Mouse (Mus musculus): ENCODE data around the gene Fam78b.

The Fam78b gene

DNA sequence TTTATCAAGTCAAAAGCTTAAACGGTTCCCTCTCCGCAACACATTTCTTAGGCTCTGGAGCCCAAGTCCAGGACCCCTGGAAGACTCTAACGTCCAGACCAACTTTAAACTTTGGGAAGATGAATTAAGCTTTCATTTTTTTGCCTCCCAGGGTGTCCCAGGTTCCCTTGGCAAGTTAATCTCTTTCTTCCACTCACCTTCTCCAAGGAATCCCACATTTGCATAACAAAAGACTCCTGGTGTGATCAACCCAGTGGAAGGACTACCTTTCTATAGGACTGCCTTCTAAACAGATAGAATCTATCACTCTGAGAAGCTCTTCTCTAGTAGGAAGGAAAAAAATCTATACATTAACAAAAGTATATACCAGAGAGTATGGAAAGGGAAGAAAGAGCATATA is 92.3 kb downstream of the Fam78b start:
- DNase-seq (ENCODE audit: low read depth, low spot score), result no peak

DNA sequence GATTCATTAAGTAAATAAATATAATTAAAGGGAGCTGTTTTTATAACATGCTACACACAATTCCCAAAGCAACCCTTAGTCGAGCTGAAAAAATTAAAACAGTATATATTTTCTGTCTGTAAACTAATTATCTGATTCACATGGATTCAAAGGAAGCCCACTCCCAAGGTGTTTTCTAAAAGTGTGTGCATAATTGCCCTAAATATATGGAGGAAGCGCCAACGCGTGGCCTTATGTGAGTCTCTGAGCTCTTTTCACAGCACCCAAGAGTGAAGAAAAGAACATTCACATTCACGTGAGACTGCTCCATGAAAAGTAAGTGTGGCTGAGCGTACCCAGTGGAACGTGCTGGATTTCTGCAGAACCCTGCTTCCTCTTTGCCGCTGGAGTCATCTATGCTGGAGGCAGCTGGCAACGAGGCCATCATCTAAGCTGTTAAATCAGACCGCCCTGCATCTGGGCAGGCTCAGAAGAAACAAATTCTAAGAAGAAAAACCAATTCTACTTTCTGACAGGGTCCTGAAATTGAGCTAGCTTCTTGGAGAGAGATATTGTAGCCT is 93.5 kb downstream of the Fam78b start:
- DNase-seq (ENCODE audit: low read depth, low spot score), result no peak

DNA sequence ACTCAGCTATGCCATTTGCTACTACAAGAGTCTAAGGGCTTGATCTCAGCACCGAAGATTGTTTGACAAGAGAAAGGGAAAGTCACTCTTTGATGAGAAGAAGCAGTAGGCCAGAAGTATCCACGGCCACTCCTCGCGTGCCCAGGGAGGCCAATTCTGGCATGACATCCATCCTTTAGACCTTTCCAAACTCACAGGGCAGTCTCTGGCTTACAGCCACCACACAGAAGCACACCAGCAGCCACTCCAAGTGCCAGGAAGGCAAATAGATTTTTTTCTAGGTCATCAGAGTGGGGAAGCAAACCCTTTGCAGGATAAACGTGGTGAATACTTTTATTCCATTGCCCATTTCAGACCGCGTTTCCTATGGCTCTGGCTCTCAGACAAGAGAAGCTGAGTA is 97.5 kb downstream of the Fam78b start:
- DNase-seq (ENCODE audit: low read depth, low spot score), result no peak

DNA sequence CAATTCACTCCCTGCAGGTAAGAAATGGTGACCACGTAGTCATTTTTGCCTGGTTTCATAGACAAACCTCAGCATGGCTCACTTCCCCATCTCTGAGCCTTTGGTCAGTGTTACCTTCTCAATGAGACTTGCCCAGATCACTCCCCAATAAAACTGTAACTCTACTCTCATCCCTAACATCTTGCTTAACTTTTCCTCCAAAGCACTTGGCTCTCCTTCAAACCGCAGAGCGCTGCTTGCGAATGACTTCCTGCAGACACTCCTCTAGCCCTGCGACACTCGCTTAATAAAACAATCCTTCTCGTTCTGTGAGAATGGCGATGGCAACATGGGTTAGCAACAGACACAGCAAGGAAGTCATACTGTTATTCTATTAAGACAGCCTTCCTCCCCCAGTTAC is 100.8 kb downstream of the Fam78b start:
- DNase-seq (ENCODE audit: low read depth, low spot score), result no peak

DNA sequence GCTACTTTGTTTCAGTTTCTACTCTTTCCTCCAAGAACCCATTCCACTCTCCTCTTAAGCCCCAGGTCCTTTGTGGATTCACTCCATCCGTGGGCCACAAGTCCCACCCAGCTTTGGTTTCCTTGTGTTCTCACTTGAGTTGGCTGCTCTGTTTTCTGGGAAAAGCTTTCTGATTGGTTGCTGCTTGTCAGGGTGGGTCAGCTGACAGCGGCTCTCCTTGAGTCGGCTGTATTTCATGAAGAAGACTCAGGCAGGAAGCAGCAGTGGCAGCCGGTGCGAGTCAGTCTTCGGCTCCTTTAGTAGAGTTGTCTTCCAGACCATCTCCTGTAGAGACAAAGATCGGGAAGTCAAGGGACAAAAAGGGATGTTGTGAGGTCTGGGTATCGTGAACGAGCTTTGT is 101.3 kb downstream of the Fam78b start:
- DNase-seq (ENCODE audit: low read depth, low spot score), result no peak

DNA sequence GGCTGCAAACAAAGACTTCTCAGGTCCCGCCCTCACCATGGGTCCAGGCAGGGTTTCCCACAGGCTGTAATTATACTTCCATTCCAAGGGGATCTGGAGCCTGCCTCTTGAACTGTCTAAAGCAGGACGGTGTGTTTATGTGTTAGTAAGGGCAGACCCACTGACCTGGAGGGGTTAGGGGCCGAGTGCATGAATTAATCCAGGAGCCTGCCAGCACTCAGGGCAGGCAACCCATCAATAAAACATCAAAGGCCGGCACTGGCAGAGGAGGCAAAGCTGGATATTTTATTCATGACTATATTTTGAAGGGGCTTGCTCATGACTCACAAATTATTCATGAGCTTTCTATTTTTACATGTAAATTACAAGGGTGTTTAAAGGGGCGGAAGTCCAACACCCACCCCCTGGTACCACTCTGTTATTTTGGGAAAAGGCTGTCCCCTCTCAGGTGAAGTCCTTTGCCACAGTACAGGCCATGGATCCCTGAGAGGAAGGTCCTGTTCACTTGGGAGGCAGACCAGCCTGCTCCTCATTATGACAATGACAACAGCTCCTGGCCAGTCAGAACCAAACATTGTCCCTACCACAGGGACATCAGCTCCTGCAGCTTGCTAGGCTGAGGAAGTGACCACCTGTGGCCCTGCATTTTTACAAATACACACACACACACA is 103.9 kb downstream of the Fam78b start:
- DNase-seq (ENCODE audit: low read depth, low spot score), result no peak

DNA sequence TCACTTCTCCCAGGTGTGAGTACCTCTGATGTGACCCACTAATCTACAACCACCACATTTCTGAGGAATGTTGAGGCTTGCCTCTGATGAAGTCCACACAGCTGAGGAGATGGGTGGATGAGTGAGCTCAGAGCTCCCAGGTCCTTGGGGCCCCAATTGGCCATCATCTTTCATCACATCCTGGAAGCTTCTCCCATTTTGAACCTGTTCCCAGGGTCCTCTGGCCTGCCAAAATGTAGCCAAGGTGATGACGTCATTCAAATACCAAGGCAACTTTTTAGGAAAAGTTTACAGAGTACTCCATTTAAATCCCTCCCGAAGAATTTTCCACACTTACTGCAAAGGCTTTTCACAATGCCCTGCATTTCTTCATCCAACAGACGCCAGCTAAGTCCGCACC is 104.7 kb downstream of the Fam78b start:
- no peak for DNase-seq (ENCODE audit: low read depth, low spot score)

DNA sequence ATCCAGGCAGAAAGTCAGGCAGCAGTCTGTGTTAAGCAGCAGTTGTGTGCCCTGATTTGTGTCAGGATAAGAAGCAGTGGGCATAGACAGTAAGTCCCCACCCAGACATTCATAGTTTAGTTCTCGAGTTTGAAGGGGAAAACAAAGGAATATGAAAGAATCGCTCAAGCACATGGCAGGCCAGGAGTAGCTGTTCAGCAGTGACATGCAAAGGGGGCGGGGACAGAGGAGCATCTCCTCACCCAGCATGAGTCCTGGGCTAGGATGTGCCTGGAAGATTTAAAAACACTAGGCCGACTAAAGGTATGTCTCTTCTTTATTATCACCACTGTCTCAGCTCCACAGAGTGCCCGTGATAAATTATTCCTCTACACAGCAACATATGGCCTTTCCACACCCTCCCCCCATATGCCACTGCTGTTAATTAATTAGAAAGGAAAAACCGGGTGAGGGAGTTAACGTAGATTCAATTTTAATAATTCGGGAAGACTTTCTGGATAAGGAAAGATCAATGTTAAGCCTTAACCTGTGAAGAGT is 107.8 kb downstream of the Fam78b start:
- DNase-seq (ENCODE audit: low read depth, low spot score), result no peak

DNA sequence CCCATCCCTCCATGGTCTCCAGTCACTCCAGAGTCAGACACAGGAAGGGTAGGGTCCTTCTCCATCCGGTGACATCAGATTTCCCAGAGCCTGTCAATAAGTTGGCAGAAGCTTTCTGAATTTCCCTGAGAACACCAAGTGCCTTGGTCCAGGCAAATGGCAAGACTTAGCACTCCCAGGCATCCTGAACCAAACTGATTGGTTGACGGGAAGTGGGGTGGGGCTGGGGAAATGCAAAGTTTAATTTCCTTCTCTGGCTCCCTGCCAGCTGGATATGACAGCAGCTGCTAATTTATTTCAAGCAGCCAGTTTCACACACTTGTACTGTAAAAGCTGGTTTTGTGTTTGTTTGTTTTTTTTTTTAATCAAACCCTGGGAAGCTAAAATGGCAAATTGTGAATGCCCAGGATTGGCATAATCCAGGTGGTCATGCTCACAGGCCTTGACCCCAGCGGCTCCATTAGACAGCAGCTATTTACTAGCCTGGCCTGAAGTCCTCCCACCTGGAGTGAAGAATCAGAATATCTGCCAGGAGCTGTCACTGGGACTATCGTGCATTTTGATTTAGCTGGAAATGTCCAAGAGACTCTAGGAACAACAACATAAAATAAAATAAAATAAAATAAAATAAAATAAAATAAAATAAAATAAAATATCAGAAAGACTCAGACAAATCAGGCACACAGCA is 113.3 kb downstream of the Fam78b start:
- no peak for DNase-seq (ENCODE audit: low read depth, low spot score)

DNA sequence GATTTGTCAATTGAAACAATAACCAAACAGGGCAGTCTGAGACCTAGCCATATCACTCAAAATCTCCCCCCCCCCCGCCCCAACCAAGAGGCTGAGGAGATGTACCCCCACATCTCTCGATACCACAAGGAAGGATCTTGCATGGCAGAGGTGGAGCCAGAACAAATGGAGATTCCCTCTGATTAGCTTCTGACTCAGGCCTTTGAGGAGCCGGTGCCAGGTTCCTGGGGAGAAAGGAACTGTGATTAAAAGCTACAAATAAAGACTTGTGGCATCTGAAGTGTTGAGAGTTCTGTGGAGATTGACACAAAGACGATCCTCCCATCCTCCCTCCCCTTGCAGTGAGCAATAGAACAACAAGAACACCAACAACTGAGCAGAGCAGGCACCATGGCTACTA is 113.9 kb downstream of the Fam78b start:
- DNase-seq (ENCODE audit: low read depth, low spot score), result no peak

DNA sequence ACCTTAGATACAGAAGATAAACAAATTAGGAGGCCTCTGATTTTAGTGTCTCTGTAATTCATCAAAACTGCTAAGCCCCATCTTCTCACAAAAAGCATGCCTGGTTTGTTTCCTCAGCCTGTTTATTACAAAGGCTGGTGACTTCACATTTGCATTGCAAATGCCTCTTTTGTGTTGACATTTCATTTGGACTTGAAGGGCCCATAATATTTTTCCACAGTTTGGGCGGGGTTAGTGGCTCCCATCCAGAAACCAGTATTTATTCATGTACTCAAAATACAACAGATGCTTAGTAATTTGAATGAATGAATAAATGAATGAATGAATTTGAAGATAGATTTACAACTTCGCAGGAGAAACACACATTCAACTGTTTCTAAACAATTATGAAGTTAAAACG is 115.5 kb downstream of the Fam78b start:
- no peak for DNase-seq (ENCODE audit: low read depth, low spot score)

DNA sequence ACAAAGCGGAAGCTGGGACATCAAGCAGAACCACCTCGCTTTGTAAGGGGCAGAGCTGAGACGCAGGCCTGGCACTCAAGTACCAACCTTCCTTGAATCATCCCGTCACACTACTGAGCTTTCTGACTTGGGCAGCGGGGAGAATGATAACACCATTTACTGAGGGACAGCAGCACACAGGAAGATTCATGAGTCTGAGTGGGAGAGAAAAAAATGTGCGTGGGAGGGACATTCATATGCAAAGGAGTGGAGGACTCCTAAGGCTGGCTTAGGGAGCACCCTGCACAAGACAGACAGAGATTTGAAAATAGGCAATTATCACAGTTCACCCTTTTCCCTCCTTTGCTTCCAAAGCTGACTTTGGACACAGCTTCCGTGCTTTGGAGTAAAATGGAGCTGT is 117.8 kb downstream of the Fam78b start:
- DNase-seq (ENCODE audit: low read depth, low spot score), result no peak

DNA sequence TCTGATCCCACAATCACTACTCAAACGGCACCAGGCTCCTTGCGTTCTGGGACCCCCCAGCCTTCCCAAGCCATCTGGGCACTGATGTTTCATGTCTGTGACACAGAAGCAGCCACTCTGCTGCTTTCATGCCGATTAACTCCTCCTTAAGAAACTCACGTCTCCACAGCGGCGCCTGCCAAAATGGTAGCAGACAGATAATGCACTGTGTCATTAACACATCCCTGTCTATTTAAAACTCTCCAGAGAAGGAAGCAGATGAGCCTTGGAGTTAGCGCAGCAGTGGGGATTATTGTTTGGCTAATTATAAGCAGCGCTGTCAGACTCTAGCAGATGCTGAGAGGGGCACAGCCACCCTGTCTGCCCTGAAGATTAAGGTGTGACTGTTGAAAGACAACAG is 118.2 kb downstream of the Fam78b start:
- DNase-seq (ENCODE audit: low read depth, low spot score), result no peak

DNA sequence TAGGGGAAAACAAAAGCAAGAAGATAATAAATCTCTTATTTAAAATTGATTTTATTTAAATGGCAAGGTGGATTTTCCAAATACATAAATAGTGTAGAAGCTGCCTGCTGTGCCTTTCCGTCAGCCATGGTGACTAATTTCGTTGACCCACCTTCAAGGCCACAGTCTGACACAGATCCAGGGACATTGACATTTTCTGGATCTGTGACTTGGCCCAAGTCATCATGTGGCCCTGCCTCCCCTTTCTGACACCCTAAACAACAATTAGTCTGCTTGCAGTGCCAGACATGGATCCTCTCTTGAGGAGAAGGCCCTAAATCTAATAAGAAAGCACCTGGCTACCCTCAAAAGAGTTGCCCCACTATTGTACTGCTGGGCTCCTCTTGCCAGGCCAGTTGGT is 121.2 kb downstream of the Fam78b start:
- no peak for DNase-seq (ENCODE audit: low read depth, low spot score)

DNA sequence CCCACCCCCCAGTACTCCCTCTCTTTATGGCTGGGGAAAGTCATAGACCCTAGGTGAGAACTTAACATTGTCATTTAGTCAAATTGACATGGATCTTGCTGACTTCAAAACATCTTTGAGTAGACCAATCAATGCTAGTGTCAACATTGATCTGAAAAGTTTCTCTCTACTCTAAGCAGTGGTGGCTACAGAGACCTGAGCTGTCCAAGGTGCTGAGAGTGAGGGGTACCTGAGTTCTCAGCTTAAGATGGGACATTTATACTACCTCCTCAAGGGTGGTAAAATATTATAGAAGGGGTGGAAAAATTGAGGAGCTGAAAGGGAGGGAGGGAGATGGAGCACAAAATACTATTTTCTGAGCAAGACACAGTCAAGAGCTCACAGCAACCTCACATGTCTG is 122.3 kb downstream of the Fam78b start:
- DNase-seq (ENCODE audit: low read depth, low spot score), result no peak

DNA sequence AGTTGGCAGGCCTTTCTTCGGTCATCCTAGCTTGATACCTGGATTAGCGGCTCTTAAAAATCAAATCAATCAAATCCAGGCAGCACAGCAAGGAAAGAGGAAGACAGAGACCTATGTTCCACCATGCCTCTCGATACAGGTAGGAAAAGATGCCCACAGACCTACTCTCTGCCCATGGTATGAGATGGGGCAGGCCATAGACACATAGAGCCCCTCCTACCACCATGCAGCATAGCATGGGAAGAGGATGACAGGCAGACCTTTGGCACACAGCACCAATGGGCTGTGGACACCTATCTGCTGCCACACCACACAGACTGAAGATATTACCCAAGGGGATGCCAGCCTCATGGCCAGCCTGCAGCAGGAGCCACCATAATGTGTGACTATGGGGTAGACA is 124.7 kb downstream of the Fam78b start:
- no peak for DNase-seq (ENCODE audit: low read depth, low spot score)

DNA sequence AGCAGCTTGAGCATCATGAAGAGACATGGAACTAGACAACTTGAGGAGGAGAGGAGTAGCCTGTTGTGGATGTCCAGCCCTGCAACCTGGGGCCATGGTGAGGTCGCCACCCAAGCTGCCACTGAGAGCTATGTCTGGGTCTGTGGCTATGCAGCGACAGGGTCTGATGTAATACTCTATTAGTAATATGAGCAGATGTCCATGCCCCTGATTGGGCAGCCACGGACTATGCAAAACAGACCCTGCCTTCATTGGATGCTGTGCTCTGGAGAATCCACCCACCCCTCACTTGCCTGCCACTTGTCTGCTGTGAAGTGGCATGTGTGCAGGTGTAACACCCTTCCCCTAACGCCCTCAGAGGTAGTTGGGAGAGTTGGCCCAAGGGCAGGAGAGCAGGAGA is 125.1 kb downstream of the Fam78b start:
- DNase-seq (ENCODE audit: low read depth, low spot score), result no peak

DNA sequence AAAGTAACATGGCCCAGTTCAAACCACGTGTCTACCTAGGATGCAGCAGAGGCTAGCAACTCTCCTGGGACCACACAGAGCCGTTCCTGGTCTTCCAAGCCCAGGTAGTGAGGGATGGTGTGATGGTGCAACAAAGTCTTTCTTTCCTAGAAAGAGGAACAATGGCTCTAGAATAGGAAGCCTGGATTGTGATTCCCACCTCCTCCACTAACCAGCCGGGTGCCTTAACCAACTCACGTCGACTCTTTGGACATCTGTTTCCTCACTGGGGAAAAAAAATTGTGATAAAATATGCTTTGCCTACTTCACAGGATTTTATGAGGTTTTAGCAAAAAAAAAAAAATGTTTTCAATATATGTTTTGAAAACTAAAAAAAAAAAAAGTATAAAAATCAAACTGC is 134.5 kb downstream of the Fam78b start:
- DNase-seq (ENCODE audit: low read depth, low spot score), result no peak

Data from CD4-positive helper T cell, adult 2 months (primary cell).